Mouse (Mus musculus): Measurements from ENCODE around the gene Zfp771. TPM values are rescaled to one million over a fixed set of nuclear protein-coding genes. Genes with fewer than 3 reads are reported as not detected.

Gene Zfp771
- polyA plus RNA-seq, 1 experiment from 2014 or later: 70.4 TPM

- Histone ChIP-seq H3K9me3 (replicated peaks; ENCODE audit: control insufficient read depth, low read length, poor library complexity, severe bottlenecking) (no peaks in the 10 kb centered on the region), H3K27me3 (ENCODE audit: control insufficient read depth, insufficient read depth, low read depth, low read length) (no peaks in the 10 kb centered on the region), H3K36me3 (ENCODE audit: control insufficient read depth, insufficient read depth, low read length) (peaks cover 5% of the 10 kb centered on the region; the same call in 1 of the 2 replicates), H3K4me1 (ENCODE audit: control insufficient read depth, insufficient read depth, low read length) (peaks cover 30% of the 10 kb centered on the region), H3K4me2 (ENCODE audit: low read length) (peak within 1 kb of the TSS; percentile 99), H3K9ac (ENCODE audit: low read depth, low read length) (peak within 1 kb of the TSS; percentile 91), H3K27ac (ENCODE audit: low read length) (peak within 1 kb of the TSS; percentile 85), H3K4me3 (ENCODE audit: low read depth, low read length) (peak within 1 kb of the TSS; percentile 91)
- WGBS: under 1% methylated on average over 40 of the region's 44 CpGs
- peak; percentile 96 for ATAC-seq
These were observed 35.3 kb upstream of the Zfp771 start, which contains the start of gene Mylpf for GRCm38 (mm10) chr7:127208553-127209438. Mylpf (plus strand) TSS chr7:127208890.

DNA sequence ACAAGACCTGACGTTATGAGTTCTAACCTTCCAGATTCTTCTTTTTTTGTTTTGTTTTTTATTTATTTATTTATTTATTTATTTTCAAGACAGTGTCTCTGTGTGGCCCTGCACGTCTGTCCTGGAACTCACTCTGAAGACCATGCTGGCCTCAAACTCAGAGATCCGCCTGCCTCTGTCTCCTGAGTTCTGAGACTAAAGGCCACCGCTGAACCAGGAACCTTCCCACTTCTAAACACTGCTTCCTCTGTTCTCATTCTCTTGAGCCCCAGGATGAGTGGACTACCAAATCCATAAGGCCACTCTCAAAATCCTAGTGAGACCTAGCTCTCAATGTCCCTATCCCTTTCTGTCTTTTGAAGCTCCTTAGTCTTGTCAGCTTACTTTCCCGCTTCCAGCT, 34.2 kb upstream of the Zfp771 start:
- no peak overlapping the region for H3K4me3 ChIP-seq (ENCODE audit: low read depth, low read length)
- WGBS: 77% methylated on average over 5 of the region's 5 CpGs
- H3K27ac ChIP-seq (ENCODE audit: low read length): peak overlapping the region; percentile 85; the same call in 1 of the 2 replicates
- H3K36me3 ChIP-seq (ENCODE audit: control insufficient read depth, insufficient read depth, low read length): peaks cover 3% of the 10 kb centered on the region; the same call in 1 of the 2 replicates
- H3K9ac ChIP-seq (ENCODE audit: low read depth, low read length): no peak overlapping the region
- no peaks in the 10 kb centered on the region for H3K9me3 ChIP-seq (replicated peaks; ENCODE audit: control insufficient read depth, low read length, poor library complexity, severe bottlenecking)
- H3K4me2 ChIP-seq (ENCODE audit: low read length): peak overlapping the region; percentile 70
- ATAC-seq: no peak
- H3K4me1 ChIP-seq (ENCODE audit: control insufficient read depth, insufficient read depth, low read length): peaks cover 26% of the 10 kb centered on the region
- no peaks in the 10 kb centered on the region for H3K27me3 ChIP-seq (ENCODE audit: control insufficient read depth, insufficient read depth, low read depth, low read length)

DNA sequence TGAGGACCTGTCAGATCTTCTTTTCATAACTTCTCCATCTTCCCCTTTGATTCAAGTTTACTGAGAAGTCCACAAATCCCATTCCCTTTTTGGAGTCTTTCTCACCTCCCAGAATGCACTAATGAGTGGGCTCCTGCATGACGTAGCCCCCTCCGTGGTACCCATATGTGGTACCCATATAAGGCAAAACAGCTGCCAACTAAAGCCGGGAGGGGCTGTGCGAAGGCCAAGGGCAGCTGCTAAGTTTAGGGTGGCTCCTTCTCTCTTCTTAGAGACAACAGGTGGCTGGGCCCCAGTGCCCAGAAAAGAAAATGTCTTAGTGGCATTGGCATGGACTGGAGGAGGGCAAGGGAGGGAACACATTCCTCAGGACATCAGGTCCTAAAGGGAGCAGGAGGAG, 33.8 kb upstream of the Zfp771 start:
- H3K4me1 ChIP-seq (ENCODE audit: control insufficient read depth, insufficient read depth, low read length): peaks cover 22% of the 10 kb centered on the region
- 96% methylated on average over 4 of the region's 4 CpGs for WGBS
- H3K36me3 ChIP-seq (ENCODE audit: control insufficient read depth, insufficient read depth, low read length): peaks cover 2% of the 10 kb centered on the region; the same call in 1 of the 2 replicates
- no peak overlapping the region for H3K4me3 ChIP-seq (ENCODE audit: low read depth, low read length)
- no peaks in the 10 kb centered on the region for H3K27me3 ChIP-seq (ENCODE audit: control insufficient read depth, insufficient read depth, low read depth, low read length)
- no peak for ATAC-seq
- H3K27ac ChIP-seq (ENCODE audit: low read length): no peak overlapping the region
- H3K9ac ChIP-seq (ENCODE audit: low read depth, low read length): no peak overlapping the region
- no peak overlapping the region for H3K4me2 ChIP-seq (ENCODE audit: low read length)
- H3K9me3 ChIP-seq (replicated peaks; ENCODE audit: control insufficient read depth, low read length, poor library complexity, severe bottlenecking): no peaks in the 10 kb centered on the region

- WGBS: 77% methylated on average over 5 of the region's 5 CpGs
- no peak overlapping the region for H3K4me3 ChIP-seq (ENCODE audit: low read depth, low read length)
- H3K27me3 ChIP-seq (ENCODE audit: control insufficient read depth, insufficient read depth, low read depth, low read length): no peaks in the 10 kb centered on the region
- no peak overlapping the region for H3K9ac ChIP-seq (ENCODE audit: low read depth, low read length)
- no peak for ATAC-seq
- H3K27ac ChIP-seq (ENCODE audit: low read length): no peak overlapping the region
- no peak overlapping the region for H3K4me2 ChIP-seq (ENCODE audit: low read length)
- H3K4me1 ChIP-seq (ENCODE audit: control insufficient read depth, insufficient read depth, low read length): peaks cover 14% of the 10 kb centered on the region
- no peaks in the 10 kb centered on the region for H3K9me3 ChIP-seq (replicated peaks; ENCODE audit: control insufficient read depth, low read length, poor library complexity, severe bottlenecking)
- no peaks in the 10 kb centered on the region for H3K36me3 ChIP-seq (ENCODE audit: control insufficient read depth, insufficient read depth, low read length)
These were observed 32.9 kb upstream of the Zfp771 start for GRCm38 (mm10) chr7:127211014-127211745.

- no peak overlapping the region for H3K4me3 ChIP-seq (ENCODE audit: low read depth, low read length)
- H3K27me3 ChIP-seq (ENCODE audit: control insufficient read depth, insufficient read depth, low read depth, low read length): no peaks in the 10 kb centered on the region
- no peak overlapping the region for H3K4me2 ChIP-seq (ENCODE audit: low read length)
- H3K4me1 ChIP-seq (ENCODE audit: control insufficient read depth, insufficient read depth, low read length): peaks cover 3% of the 10 kb centered on the region
- no peaks in the 10 kb centered on the region for H3K9me3 ChIP-seq (replicated peaks; ENCODE audit: control insufficient read depth, low read length, poor library complexity, severe bottlenecking)
- no peak overlapping the region for H3K27ac ChIP-seq (ENCODE audit: low read length)
- ATAC-seq: no peak
- H3K9ac ChIP-seq (ENCODE audit: low read depth, low read length): no peak overlapping the region
- no peaks in the 10 kb centered on the region for H3K36me3 ChIP-seq (ENCODE audit: control insufficient read depth, insufficient read depth, low read length)
- 92% methylated on average over 12 of the region's 12 CpGs for WGBS
These were observed 31.4 kb upstream of the Zfp771 start for GRCm38 (mm10) chr7:127212432-127213250.

DNA sequence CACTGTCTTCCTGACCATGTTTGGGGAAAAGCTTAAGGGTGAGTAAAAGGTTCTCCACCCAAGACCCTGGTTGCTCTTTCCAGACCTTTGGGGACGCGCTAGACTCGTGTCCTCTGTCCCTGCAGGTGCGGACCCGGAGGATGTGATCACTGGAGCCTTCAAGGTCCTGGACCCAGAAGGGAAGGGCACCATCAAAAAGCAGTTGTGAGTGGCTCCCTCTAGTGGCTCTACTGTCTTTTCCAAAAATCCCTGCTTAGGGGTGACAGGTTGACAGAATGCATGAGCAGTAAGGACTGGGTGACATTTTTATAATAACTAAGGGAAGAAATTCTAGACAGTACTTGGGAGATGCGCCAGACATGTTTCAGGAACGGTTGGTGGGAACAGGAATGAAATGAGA, 30.6 kb upstream of the Zfp771 start:
- ATAC-seq: no peak
- Histone ChIP-seq H3K36me3 (ENCODE audit: control insufficient read depth, insufficient read depth, low read length) (no peaks in the 10 kb centered on the region), H3K9ac (ENCODE audit: low read depth, low read length) (no peak overlapping the region), H3K4me1 (ENCODE audit: control insufficient read depth, insufficient read depth, low read length) (peaks cover 3% of the 10 kb centered on the region), H3K4me2 (ENCODE audit: low read length) (no peak overlapping the region), H3K4me3 (ENCODE audit: low read depth, low read length) (no peak overlapping the region), H3K27ac (ENCODE audit: low read length) (no peak overlapping the region), H3K9me3 (replicated peaks; ENCODE audit: control insufficient read depth, low read length, poor library complexity, severe bottlenecking) (no peaks in the 10 kb centered on the region), H3K27me3 (ENCODE audit: control insufficient read depth, insufficient read depth, low read depth, low read length) (no peaks in the 10 kb centered on the region)
- WGBS: 41% methylated on average over 7 of the region's 7 CpGs

- WGBS: 54% methylated on average over 12 of the region's 12 CpGs
These were observed 30.1 kb upstream of the Zfp771 start for GRCm38 (mm10) chr7:127213930-127214329.

GRCm38 (mm10) chr7:127214521-127214920, 29.6 kb upstream of the Zfp771 start:
- WGBS: 27% methylated on average over 21 of the region's 21 CpGs
- Histone ChIP-seq H3K36me3 (ENCODE audit: control insufficient read depth, insufficient read depth, low read length) (no peaks in the 10 kb centered on the region), H3K4me2 (ENCODE audit: low read length) (no peak overlapping the region; the same call in 1 of the 2 replicates), H3K9me3 (replicated peaks; ENCODE audit: control insufficient read depth, low read length, poor library complexity, severe bottlenecking) (no peaks in the 10 kb centered on the region), H3K27me3 (ENCODE audit: control insufficient read depth, insufficient read depth, low read depth, low read length) (no peaks in the 10 kb centered on the region), H3K4me1 (ENCODE audit: control insufficient read depth, insufficient read depth, low read length) (peaks cover 1% of the 10 kb centered on the region), H3K9ac (ENCODE audit: low read depth, low read length) (0 out of 2 replicates have a peak overlapping the region, but pooled peaks have one; percentile 7), H3K27ac (ENCODE audit: low read length) (no peak overlapping the region), H3K4me3 (ENCODE audit: low read depth, low read length) (no peak overlapping the region)
- no peak for ATAC-seq

More at GRCm38 (mm10) chr7:127213930-127214329, 30.1 kb upstream of the Zfp771 start:
- no peaks in the 10 kb centered on the region for H3K9me3 ChIP-seq (replicated peaks; ENCODE audit: control insufficient read depth, low read length, poor library complexity, severe bottlenecking)
- no peaks in the 10 kb centered on the region for H3K27me3 ChIP-seq (ENCODE audit: control insufficient read depth, insufficient read depth, low read depth, low read length)
- no peak overlapping the region for H3K4me2 ChIP-seq (ENCODE audit: low read length)
- no peak overlapping the region for H3K4me3 ChIP-seq (ENCODE audit: low read depth, low read length)
- H3K36me3 ChIP-seq (ENCODE audit: control insufficient read depth, insufficient read depth, low read length): no peaks in the 10 kb centered on the region
- ATAC-seq: no peak
- H3K27ac ChIP-seq (ENCODE audit: low read length): no peak overlapping the region
- peaks cover 3% of the 10 kb centered on the region for H3K4me1 ChIP-seq (ENCODE audit: control insufficient read depth, insufficient read depth, low read length)
- H3K9ac ChIP-seq (ENCODE audit: low read depth, low read length): no peak overlapping the region

Measured in midbrain, embryonic 16.5 days (tissue).